Mouse (Mus musculus) left cerebral cortex, postnatal 36 days (tissue): ENCODE results near the gene Grin3b. TPM values are rescaled to one million over a fixed set of nuclear protein-coding genes. Genes with fewer than 3 reads are reported as not detected.

ENCODE experiments used
- DNase-seq, 2 experiments: peaks; one replicate each; pipeline ENCODE4 v3.0.0; 2021 to 2022; ENCODE audit warnings: low spot score in 2 of 2, mixed read lengths in 1 of 2
- intact Hi-C: fragments of 180-260 bp; cut with DNase I; formaldehyde crosslinking; loops from one replicate; pipeline ENCODE4 v1.15.1; 2025
- total RNA-seq, 2 experiments: library from RNA; stranded (reverse); gene quantifications; 2 replicates each; pipeline ENCODE4 v1.2.3; 2021

The Grin3b gene
- total RNA-seq, 2 experiments from 2014 or later: 0.10 TPM; not detected in 1

DNA sequence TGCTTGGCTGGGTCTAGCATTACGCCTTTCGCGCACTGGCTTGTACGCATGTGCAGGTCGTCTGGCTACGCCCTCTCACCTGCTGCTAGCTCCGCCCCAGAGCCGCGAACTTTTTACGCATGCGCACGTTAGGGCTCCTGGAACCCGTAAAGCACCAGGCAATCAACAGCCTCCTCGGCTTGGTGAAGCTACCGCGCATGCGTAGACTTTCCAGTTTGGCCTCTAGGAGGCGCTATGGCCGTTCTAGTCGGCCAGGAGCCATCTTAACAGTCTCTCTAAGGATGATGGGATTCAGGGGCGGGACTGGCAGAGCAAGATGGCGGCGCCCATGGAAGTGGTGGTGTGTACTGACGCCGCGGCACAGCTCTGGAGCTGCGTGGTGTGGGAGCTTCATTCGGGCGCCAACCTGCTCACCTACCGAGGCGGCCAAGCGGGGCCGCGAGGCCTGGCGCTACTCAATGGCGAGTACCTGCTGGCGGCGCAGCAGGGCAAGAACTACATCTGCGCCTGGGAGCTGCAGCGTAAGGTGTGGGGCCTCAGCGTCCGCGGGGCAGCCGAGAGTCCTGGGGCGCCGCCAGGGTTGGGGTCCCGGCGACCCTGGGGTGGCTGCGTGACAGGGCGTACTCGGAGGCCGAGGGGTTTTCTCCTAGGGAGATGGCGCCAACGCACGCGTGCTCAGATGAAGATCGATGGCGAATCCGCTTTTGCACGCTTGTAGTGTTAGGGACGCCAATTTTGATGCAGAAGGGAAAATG lies 10.5 kb upstream of the Grin3b start, which contains the start of gene Wdr18:
Wdr18 (plus strand) TSS at position 306 of the 755 bp plus-strand sequence.
- DNase-seq: peak; percentile 100
- intact Hi-C loops: loop anchor here (1.0 to 5.0 kb wide), 3 partner anchors 23 to 155 kb away; partner anchors contain the start of gene Stk11

DNA sequence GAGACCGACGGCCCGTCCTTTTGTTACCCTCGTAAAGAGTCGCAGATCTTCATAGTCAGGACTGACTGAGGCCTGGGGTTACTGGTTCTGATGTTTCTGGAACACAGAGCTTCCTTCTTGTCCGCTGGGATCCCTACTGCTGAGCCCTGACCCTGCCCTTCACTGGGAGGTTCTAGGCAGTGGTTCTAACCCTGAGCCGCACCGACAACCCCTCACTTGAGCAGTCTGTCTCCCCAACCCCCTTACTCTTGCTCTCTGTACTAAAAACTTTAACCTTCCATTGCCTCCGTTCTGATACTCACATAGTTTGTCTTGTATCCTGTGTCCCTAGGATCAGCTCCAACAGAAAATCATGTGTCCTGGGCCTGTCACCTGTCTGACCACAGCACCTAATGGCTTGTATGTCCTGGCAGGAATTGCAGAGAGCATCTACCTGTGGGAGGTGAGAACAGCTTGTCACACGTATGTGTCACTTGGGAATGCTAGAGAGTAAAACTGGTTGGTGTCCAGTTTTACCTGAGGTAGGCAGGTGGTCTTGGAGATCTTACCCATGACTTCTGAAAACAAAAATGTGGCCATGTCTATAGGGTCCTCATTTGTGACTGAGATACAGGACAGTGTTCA lies 9.7 kb upstream of the Grin3b start:
- intact Hi-C loops: loop anchor here (1.0 to 2.0 kb wide), 2 partner anchors 22 to 155 kb away; partner anchors contain the start of gene Stk11
- DNase-seq: no peak

DNA sequence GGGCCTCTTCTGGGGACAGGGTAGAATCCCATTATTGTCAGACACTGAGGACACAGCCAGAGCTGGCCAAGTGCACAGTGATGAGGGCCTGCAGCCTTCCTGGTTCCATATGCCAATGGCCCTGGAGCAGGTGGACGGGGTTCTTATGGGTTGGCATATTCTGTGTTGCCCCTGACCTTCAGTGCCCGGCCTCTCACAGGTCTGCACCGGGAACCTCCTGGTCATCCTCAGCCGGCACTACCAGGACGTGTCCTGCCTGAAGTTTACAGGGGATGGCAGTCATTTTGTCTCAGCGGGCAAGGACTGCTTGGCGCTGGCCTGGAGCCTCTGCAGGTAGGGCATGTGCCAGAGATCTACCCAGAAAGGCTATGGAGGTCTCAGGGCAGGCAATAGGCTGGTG lies 5.8 kb upstream of the Grin3b start:
- no peak for DNase-seq
- intact Hi-C loops: no loop called here

DNA sequence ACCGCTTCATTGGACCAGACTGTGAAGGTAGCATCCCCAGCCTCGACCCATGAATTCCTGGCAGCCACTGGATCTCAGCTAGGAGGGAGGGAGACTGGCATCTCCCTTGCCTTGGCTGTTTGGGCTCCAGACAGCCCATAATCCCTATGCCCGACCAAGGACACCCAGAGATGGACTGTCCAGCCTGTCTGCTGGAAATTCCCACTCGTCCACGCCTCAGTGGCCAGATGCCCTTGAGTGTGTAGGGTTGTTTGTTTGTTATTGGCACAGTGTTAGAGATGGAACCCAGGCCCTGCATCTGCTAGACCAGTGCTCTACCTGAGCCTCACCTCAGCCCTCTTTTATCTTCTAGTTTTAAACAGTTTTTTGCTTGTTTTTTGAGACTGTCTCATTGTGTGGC lies 5.2 kb upstream of the Grin3b start:
- intact Hi-C loops: no loop called here
- DNase-seq: no peak

DNA sequence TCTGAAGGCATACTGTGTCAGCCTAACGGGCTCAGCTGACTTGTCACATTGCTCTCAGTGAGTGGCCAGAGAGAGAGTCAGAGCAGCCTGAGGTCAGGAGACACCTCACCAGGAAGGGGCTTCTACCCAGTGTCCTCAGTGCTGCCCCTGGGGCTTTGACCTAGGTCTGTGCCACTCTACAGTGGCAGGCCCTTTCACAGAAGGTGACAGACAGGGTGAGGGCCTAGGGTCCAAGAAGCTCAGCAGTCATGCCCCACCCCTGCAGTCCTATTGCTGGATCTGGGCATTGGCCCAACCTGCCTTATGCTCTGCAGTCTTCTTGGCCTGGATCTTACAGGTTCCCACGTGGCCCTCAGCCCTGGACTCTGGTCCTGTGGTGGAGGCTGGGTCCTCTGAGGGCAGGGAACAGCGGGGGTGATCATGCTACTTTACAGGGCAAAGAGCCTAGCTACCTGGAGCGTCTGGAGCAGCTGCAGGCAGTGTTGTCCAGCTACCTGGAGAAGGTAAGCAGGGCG lies 3.6 kb upstream of the Grin3b start:
- intact Hi-C loops: no loop called here
- no peak for DNase-seq

DNA sequence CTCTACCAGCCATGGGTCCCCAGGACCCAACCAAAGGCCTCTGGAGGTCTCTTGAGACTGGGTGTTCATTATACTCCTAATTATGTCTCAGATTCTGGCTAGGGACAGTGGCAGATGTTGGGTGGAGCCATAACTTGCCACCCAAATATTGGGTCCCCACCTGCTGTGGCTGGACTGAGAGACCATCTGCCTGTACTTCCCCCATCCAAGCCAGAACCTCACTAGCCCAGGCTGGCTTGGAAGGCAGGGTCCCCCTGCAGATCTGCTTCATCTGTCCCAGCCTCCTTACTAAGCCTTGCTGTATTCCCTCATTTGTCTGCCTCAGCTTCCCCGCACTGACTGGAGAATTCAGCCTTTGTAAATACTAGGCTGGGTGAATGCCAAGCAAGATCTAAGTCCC lies 2.3 kb upstream of the Grin3b start:
- intact Hi-C loops: no loop called here
- DNase-seq: no peak

DNA sequence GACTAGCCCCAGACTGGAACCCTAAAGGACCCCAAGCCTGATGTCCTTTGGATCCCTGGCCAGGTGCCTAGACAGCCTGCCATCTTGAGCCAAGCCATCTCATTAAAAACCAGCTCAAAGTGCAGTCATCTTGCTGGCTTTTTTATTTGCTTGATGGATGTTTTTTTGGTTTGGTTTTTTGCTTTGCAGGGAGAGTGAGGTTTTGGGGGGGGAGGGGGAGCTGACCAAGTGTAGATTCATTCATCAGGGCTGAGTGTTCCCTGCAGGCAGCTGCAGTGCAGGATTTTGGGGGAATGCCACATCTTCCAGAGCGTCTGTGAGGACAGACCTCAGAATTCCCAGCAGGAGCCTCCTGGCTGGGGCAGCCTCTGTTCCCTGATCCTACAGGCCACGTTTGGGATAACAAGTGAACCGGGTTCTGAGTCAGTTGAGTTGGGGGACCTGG lies 1.4 kb upstream of the Grin3b start:
- intact Hi-C loops: no loop called here
- no peak for DNase-seq

DNA sequence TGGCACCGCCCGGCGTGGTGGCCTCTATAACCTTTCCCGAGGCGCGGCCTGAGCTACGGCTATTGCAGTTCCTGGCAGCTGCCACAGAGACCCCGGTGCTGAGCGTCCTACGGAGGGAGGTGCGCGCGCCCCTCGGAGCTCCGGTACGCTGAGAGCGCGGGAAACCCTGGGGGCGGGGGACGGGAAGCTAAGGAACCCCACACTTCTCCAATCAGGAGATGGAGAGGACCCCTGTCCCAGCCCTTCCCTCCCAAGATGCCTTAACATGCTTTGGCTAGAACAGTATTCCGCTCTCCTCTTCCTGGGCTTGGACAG lies 625 bp downstream of the Grin3b start:
- DNase-seq: no peak
- intact Hi-C loops: no loop called here

DNA sequence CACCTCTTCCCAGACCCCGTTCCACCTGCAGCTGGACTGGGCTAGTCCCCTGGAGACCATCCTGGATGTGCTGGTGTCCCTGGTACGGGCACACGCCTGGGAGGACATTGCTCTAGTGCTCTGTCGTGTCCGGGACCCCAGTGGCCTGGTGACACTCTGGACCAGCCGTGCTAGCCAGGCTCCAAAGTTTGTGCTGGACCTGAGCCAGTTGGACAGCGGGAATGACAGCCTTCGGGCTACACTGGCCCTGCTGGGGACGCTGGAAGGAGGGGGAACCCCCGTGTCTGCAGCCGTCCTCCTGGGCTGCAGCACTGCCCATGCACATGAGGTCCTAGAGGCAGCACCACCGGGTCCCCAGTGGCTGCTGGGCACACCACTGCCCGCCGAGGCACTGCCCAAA lies 2.3 kb downstream of the Grin3b start:
- DNase-seq: no peak
- intact Hi-C loops: no loop called here

DNA sequence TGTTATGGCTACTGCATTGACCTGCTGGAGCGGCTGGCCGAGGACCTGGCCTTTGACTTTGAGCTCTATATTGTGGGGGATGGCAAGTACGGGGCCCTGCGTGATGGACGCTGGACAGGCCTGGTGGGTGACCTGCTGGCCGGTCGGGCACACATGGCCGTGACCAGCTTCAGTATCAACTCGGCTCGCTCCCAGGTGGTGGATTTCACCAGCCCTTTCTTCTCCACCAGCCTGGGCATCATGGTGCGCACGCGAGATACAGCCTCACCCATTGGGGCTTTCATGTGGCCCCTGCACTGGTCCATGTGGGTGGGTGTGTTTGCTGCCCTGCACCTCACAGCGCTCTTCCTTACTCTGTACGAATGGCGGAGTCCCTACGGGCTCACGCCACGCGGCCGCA lies 3.6 kb downstream of the Grin3b start:
- no peak for DNase-seq
- intact Hi-C loops: no loop called here

DNA sequence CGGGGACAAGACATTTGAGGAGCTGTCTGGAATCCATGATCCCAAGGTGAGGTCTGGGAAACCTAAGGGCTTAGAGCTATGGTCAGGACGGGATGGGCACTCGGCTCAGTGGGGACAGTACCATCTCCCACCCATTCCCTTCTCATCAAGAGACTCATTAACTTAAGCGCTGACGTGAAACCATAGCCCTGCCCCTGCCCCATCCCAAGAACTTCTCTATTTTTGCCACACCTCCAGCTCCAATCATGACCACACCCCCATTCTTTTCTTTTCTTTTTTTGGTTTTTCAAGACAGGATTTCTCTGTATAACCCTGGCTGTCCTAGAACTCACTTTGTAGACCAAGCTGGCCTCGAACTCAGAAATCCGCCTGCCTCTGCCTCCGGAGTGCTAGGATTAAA lies 4.2 kb downstream of the Grin3b start:
- intact Hi-C loops: no loop called here
- no peak for DNase-seq

DNA sequence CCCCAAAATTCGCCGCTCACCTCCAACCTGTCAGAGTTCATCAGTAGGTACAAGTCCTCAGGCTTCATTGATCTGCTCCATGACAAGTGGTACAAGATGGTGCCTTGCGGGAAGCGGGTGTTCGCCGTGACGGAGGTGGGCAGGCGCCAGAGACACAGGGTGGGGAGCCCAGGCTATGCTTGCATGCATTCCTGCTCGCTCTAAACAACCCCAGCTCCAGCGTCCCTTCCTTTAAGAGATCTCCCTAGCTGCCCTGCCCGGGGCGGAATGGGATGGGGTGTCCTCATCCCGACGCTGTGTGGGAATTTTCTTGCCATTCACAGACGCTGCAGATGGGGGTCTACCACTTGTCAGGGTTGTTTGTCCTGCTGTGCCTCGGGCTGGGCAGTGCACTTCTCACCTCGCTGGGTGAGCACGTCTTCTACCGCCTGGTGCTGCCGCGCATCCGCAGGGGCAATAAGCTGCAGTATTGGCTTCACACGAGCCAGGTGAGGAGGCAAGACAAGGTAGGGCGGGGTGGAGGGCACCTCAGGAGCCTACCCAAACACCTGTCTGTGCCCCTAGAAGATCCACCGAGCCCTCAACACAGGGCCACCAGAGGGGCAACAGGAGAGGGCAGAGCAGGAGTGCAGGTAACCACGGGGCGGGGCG lies 5.7 kb downstream of the Grin3b start:
- intact Hi-C loops: no loop called here

DNA sequence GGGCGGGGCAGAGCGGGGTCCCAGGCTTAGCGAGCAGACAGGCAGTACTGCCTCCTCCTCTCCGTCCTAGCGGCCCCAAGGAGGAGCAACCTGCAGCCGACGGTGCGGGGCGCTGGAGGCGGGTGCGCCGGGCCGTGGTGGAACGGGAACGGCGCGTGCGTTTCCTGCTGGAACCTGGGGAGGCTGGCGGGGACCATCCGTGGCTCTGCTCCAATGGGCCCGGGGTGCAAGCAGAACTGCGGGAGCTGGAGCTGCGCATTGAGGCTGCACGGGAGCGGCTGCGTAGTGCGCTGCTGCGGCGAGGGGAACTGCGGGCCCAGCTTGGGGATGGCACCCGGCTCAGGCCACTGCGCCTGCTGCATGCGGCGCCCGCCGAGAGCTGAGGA lies 6.2 kb downstream of the Grin3b start:
- no peak for DNase-seq
- intact Hi-C loops: no loop called here

More for the DNA sequence above, 5.7 kb downstream of the Grin3b start:
- DNase-seq: no peak

DNA sequence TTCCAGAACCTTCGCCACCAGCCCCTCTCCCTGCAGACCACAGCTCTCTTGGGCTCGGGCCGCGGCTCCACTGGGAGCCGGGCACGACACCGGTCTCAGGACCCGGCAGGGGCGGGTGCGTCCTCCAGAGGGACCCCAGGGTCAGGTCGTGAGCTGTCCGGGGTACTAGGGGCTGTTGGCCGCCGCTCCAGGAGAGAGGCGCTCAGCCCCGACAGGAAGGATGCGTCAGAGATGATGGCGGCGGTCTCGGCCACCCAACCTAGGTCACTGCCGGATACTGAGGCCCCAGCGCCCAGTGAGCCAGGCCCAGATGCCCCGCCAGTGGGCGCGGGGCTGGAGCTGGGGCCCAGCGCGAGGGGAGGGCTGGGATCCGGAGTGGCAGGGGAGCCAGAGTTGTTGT lies 6.8 kb downstream of the Grin3b start:
- no peak for DNase-seq

DNA sequence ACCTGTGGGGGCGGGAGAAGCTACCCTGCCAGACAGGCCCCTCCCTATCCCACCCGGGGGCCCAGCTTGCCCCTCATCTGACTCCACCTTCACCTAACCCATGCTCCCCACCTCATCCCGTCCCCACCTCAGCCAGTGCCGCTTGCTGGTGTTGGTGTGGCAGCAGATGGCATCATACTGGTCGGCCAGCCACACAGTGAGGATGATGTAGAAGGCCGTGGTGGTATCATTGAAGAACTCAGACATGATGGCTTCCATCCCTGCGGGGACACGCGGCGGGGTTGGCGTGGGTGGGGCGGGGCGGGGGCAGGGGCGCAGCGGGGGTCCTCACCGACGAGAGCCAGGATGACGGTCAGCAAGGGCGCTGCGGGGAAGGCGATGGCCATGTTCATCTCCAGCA lies 7.5 kb downstream of the Grin3b start:
- DNase-seq: no peak
- intact Hi-C loops: no loop called here

More for the DNA sequence above, 6.8 kb downstream of the Grin3b start:
- intact Hi-C loops: no loop called here

DNA sequence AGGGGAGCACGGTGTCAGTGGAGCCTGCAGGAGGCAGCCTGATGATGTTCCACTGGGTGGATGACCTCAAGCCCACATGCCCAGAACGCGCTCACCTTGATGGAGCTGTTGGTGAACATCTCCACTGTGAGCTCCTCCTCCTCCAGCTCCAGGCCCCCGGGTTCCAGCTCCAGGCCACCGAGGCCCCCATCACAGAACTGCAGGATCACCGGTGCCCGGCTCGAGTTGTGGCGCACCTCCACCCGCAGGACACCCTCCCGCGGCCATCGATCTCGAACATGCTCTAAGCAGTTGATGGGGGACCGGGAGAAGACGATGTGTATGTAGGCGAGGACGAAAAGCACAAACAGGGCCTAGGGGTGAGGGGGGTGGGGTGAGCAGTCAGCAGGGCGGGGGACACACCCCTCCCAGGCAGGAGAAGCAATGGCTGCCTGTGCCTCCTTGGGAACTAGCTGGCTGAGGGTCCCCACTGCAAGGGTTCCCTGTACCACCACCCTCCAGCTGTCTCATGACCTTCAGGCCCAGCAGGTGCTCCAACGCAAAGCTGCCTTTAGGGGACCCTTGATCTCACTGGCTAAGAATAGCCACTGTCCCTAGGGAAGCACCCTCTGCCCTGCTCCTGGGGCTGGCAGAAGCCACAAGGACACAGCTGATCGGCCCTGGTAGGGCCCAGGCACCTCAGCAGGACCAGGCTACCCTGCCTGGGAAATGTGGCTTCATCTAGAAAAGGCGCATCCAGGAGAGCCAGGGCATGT lies 9.1 kb downstream of the Grin3b start:
- intact Hi-C loops: no loop called here

DNA sequence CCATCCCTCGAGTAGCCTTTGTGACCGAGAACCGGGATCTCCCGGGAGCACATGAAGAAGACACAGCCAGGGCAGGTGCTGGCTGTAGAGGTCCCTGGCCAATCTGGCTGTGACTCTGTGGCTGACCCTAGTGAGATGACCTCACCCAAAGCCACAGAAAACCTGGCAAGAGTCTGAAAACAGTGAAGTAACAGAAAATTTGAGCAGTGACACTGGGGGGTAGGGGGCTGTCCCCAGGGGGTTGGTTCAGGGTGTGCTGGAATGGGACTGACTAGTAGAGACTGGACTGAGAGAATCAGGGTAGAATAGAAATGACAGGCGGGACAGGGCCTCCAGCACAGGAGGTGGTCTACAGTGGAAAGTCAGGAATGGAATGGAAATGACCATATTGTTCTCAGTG lies 12.7 kb downstream of the Grin3b start:
- no peak for DNase-seq
- intact Hi-C loops: loop anchor here (2.0 kb wide), 1 partner anchor 22 kb away; the partner anchor contains the start of gene Wdr18

More for the DNA sequence above, 9.1 kb downstream of the Grin3b start:
- DNase-seq: no peak

DNA sequence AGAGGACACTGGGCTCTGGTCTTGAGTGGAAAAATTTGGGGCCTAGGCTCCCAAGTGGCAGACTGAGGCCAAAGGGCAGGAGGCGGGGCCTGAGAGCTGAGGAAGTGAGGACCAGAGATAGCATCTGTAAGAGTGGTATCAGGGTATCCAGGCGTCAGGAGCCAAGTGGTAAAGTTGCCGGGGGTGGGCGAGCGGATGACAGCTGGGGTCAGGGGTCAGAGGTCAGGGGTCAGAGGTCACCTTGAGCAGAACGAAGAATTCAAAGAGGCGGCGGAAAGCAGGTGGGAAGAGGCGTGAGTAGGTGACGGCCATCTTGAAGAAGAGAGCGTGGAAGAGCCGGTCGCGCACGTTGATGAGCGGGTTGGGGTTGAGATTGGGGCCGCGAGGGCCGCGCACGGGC lies 13.2 kb downstream of the Grin3b start:
- intact Hi-C loops: loop anchor here (1.0 to 2.0 kb wide), 4 partner anchors 23 to 159 kb away; partner anchors contain the start of genes Polr2e, Stk11 and Wdr18

DNA sequence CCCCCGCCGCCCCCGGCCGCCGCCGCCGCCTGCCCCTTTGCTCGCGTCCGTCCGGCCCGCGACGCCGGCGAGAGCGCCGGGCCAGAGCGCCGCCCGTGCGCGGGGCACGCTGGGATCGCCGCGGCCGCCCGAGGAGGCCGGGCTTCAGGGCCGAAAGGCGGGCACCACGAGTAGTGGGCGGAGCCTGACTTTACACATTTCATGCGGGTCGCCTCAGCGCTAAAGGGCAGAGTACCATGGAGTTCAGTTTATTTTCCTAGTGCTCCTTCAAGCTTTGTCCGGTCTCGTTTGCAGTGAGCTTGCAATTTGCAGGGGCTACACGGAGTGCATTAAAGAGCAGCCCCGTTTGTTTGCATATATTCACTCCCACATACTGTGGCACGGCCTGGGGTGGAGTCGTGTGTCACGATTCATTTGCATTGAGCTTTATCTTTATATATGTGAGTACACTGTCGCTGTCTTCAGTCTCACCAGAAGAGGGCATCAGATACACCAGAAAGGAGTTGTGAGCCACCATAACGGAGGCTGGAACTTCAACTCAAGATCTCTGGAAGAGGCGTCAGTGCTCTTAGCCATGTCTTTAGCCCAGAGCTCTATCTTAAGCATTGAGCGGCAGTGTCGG lies 13.8 kb downstream of the Grin3b start, which contains the start of gene Tmem259:
Tmem259 (minus strand) TSS at position 136 of the 622 bp plus-strand sequence.
- intact Hi-C loops: loop anchor here (1.0 to 2.0 kb wide), 3 partner anchors 54 to 158 kb away; partner anchors contain the start of genes Polr2e and Stk11
- peak; percentile 86 to 89 for DNase-seq

More for the DNA sequence above, 13.2 kb downstream of the Grin3b start:
- DNase-seq: peak; percentile 65 to 66
